Mouse (Mus musculus) naive thymus-derived CD4-positive, alpha-beta T cell, adult 2 months (primary cell): ENCODE measurements around the gene Wtap.
"Not testable (repeated sequence)": the region's sequence is repeated elsewhere in the genome, so short reads cannot be mapped to it uniquely, and the experiment has no call there.

ENCODE experiments used
- DNase-seq: peaks from one replicate; pipeline ENCODE4 v3.0.0-alpha.2; 2011; ENCODE audit warnings: low read depth

Wtap gene

GRCm38 (mm10) chr17:12994069-12994468 is at the start of gene Wtap:
Gene Wtap (minus strand): TSS chr17:12994169.
- DNase-seq = no peak

- DNase-seq = not testable (repeated sequence)
These were observed 42.7 kb upstream of the Wtap start for GRCm38 (mm10) chr17:13036627-13037192.

DNA sequence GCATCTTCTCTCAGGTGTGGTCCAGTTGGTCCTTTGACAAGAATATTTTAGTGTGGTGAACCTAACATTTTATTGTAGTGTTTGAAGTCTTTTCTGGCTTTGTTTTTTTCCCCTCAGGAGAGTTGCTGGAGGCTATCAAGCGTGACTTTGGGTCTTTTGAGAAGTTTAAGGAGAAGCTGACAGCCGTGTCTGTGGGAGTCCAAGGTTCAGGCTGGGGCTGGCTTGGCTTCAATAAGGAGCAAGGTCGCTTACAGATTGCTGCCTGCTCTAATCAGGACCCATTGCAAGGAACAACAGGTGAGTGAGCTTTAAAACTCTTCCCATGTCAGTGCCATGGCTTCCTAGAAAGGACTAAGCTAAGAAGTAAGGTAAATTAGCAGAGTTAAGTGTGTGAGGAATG is 19.3 kb upstream of the Wtap start:
- no peak for DNase-seq

- DNase-seq = peak; percentile 78
These were observed 15.9 kb upstream of the Wtap start for GRCm38 (mm10) chr17:13009887-13010286.

- DNase-seq = no peak
These were observed 14.6 kb upstream of the Wtap start for GRCm38 (mm10) chr17:13008528-13008927.

- DNase-seq = peak; percentile 93
These were observed 13.9 kb upstream of the Wtap start for GRCm38 (mm10) chr17:13007730-13008425.

GRCm38 (mm10) chr17:13006984-13007383 is 13.0 kb upstream of the Wtap start:
- DNase-seq = no peak

- DNase-seq = not testable (repeated sequence)
These were observed 12.6 kb upstream of the Wtap start, which contains the start of gene Sod2 for GRCm38 (mm10) chr17:13006546-13006945. Gene Sod2 (plus strand): TSS chr17:13006846.

- DNase-seq = not testable (repeated sequence)
These were observed 10.5 kb upstream of the Wtap start for GRCm38 (mm10) chr17:13004436-13004835.

- not testable (repeated sequence) for DNase-seq
These were observed 8.3 kb upstream of the Wtap start for GRCm38 (mm10) chr17:13002243-13002642.

DNA sequence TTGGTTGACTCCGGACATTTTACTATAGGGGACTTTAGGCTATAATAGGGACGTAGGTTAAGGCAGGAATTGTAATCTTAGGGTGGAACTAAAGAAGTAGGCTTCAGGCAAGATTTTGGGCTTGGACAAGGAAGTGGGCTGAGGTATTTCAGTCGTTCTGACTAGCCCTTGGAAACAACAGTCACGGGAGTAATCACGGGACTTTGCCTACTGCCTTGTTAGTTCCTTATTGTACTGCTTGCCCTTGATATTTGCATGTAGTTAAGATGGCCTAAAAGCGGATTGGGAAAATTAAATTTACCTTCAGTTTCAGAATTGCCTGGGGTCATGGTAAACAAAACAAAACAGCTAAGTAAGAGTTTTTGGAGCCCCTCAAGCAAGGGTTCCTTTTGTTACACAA is 5.1 kb upstream of the Wtap start:
- no peak for DNase-seq

GRCm38 (mm10) chr17:12997890-12998289 is 3.9 kb upstream of the Wtap start:
- DNase-seq = no peak

DNA sequence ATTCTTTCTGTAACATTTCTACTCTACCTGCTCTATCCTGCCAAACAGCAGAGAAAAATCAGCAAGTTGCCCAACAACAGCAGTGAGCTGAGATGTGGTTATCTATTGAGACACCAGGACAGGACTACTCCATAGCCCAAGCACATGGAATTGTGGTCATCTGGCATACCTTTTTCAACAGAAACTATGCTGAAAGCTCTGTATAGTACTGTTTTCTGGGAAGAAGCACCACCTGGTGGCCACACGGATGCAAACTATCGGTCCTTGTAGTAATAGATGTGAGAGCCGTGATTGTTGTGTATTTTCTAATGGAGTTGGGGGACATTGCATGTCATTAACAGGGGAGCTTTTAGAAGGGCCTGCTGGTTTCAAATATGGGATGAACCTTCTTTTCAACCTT is 2.4 kb upstream of the Wtap start:
- peak; percentile 73 for DNase-seq

GRCm38 (mm10) chr17:12992470-12992991 is 1.4 kb downstream of the Wtap start:
- DNase-seq = peak; percentile 92

DNA sequence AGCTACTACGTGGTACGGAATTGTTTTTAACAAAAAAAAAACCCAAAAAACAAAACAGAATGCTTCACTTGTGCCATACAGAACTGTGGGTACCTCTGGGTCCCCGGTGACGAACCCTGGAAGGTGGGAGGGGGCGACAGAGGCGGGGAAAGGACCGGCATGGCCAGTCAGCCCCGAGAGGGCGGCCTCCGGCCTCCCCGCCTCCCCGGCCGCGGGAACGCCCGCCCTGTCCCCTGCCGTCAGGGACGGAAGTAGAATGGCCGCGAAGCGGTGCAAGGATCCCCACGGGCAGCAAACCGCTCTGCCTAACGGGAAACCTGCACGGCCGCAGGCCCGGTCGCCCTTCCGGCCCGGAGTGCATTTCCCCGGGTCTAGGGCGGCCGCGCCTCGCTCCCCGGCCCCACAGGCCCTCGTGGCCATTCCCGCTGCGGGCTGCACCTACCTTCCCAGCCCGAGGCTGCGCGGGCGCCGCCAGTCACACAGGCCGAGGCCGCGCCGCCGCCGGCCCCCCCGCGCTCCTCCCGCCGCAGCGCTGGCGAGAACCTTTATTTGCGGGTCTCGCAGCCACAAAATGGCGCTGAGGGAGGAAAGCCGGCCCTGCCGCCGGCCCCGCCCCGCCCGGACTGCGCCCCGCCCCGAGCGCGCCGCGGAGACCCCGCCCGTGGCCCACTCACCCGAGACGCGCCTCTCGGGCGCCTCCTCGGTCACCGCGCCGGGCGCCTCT is 2.2 kb downstream of the Wtap start:
- DNase-seq = peak; percentile 88

DNA sequence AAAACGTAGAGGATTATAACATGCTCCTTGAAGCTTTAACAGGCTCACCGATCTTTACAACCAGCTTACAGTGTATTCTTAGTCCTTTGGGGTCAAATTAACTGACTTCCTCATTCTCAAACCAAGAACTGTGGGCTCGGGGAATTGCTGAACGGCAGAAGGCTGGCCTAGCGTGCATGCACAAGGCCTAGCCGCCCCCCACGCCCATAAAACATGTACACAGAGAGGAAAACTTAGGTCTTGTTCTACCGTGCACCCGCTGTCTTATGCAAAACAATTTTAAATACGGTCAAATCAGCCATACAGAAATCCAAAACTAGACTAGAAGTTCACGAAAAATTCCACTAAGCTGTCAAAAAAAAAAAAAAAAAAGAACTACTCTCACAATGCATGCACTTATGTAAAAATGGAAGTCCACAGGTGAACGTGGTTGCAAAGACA is 2.8 kb downstream of the Wtap start:
- no peak for DNase-seq

DNA sequence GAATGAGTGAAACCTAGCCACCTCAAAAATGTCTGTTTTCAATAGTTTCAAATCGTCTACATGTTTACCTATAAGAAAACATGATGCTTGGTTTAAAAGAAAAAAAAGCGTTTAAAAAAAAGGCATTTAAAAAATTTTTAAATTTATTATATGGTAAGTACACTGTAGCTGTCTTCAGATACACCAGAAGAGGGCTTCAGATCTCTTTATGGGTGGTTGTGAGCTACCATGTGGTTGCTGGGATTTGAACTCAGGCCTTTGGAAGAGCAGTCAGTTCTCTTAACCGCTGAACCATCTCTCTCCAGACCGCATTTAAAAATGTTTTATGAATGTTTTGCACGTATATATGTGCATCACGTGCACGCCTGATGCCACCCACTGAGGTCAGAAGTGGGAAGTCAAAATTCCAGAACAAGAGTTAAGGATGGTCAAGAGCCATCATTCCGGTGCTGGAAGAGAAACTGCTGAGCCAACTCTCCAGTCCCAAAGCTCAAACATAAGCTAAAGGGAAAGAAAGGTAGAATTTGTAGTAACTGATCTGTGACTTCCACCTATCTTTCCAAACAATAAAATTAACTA is 3.3 kb downstream of the Wtap start:
- no peak for DNase-seq

DNA sequence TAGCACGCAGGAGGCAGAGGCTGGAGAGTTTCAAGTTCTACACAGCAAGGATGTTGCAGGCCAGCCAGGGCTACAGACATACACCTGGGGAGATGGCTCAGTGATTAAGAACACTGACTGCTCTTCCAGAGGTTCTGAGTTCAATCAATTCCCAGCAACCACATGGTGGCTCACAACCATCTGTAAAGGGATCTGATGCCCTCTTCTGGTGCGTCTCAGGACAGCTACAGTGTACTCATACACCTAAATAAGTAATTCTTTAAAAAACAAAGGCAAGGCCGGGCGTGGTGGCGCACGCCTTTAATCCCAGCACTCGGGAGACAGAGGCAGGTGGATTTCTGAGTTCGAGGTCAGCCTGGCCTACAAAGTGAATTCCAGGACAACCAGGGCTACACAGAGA is 5.9 kb downstream of the Wtap start:
- DNase-seq = peak; percentile 47

- DNase-seq = no peak
These were observed 10.0 kb downstream of the Wtap start for GRCm38 (mm10) chr17:12983988-12984387.

GRCm38 (mm10) chr17:12978546-12978945 is 15.4 kb downstream of the Wtap start:
- DNase-seq = no peak

DNA sequence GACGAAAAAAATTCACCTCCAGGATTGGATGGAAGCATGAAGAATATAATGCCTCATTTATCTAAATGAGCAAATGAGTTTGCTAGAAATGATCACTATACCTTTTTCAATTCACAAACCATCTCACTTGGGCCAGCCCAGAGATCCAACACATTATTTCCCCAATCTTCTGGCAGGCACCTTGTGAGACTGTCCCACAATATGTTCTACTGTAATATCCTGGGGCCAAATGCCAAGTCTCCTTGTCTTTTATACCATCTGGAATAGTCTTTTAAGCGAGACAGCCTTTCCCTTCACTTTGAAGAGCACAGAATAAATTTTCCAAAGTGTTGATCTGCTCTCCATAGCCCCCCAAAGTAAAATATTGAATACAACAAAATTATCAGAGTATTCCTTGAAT is 20.1 kb downstream of the Wtap start:
- DNase-seq = no peak

- DNase-seq = no peak
These were observed 26.8 kb downstream of the Wtap start for GRCm38 (mm10) chr17:12967173-12967572.
